Mouse (Mus musculus): ENCODE measurements around the gene Jakmip3. TPM values are rescaled to one million over a fixed set of nuclear protein-coding genes. Genes with fewer than 3 reads are reported as not detected.

The Jakmip3 gene
- total and polyA plus RNA-seq, 2 experiments from 2014 or later, result 7.6 to 12.4 TPM

DNA sequence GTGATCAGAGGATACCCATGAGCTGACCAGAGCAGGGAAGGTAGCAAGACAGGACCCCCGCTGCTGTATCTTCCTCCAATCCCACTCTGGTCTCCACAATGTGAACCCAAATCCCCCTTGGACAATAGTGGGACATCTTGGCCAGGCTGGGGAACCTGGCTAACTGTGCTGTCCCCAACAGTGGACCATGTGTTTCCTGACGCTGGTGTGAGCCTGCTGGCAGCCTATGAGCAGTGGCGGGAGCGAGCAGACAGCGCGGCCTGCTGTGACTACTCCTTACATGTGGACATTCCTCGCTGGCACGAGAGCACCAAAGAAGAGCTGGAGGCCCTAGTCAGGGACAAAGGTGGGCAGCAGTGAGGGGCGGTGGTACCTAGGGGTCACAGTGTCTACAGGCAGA is 151.2 kb downstream of the Jakmip3 start:
- WGBS, result 76% methylated on average over 9 of the region's 9 CpGs
- TF ChIP-seq CTCF (IDR thresholded peaks at IDR 0.05; ENCODE audit: low read depth), result no peak
- no peak for ATAC-seq
- H3K9ac ChIP-seq (replicated peaks; ENCODE audit: low read length), result no peak overlapping the region
- DNase-seq (ENCODE audit: low spot score), result no peak
- H3K27ac ChIP-seq, result no peak overlapping the region
- no peak overlapping the region for H3K4me2 ChIP-seq (ENCODE audit: low read depth, low read length)
- peaks cover 17% of the 10 kb centered on the region for H3K4me1 ChIP-seq (ENCODE audit: insufficient read depth, low read length)
- H3K27me3 ChIP-seq (ENCODE audit: insufficient read depth, low read length), result no peaks in the 10 kb centered on the region
- H3K4me3 ChIP-seq (ENCODE audit: low read length), result no peak overlapping the region
- H3K9me3 ChIP-seq (ENCODE audit: low read length), result no peaks in the 10 kb centered on the region
- peaks cover 13% of the 10 kb centered on the region; the same call in 1 of the 2 replicates for H3K36me3 ChIP-seq (ENCODE audit: insufficient read depth, low read length)

DNA sequence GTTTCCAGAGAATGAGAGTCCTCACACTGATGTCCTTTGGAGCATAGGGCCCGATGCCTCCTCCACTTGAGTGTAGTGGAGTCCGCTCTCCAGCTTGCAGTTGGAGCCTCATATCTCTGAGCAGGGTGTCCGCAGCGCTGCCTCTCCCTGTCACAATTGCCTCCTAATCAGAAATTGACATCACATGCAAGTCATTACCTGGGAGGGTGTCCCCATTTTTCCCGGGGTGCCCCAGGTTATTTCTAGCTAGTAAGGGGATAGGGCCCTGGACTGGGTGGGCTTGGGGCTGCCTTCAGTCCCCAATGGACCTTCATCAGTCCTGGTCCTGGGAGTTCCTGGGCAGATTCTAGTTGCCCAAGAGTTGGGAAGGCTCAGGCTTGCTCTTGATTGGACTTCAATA is 152.1 kb downstream of the Jakmip3 start:
- no peak overlapping the region for H3K4me2 ChIP-seq (ENCODE audit: low read depth, low read length)
- H3K9me3 ChIP-seq (ENCODE audit: low read length), result no peaks in the 10 kb centered on the region
- over 99% methylated on average over 5 of the region's 5 CpGs for WGBS
- TF ChIP-seq CTCF (IDR thresholded peaks at IDR 0.05; ENCODE audit: low read depth), result no peak
- H3K36me3 ChIP-seq (ENCODE audit: insufficient read depth, low read length), result peaks cover 13% of the 10 kb centered on the region; the same call in 1 of the 2 replicates
- DNase-seq (ENCODE audit: low spot score) (no peak), ATAC-seq (no peak)
- no peak overlapping the region for H3K4me3 ChIP-seq (ENCODE audit: low read length)
- H3K4me1 ChIP-seq (ENCODE audit: insufficient read depth, low read length), result peaks cover 7% of the 10 kb centered on the region
- H3K27me3 ChIP-seq (ENCODE audit: insufficient read depth, low read length), result no peaks in the 10 kb centered on the region
- H3K9ac ChIP-seq (replicated peaks; ENCODE audit: low read length), result no peak overlapping the region
- H3K27ac ChIP-seq, result no peak overlapping the region

DNA sequence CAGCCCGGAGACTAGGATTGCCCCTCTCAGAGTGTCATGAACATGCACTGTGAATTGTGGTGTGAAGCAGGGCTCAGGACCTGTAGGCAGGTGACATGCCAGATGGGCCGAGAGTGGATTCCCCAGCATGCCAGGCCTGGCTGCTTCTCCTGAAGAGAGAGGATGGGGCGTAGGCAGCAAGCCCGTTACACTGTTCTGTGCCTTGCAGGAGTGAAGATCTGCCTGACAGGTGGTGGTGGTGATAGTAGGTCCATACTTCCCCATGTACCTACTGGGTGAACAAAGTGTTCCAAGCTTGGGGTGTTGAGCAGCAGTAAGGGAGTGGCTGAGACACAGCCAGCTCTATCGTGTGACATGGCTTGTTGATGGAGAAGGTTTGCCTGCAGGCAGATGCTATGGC is 152.6 kb downstream of the Jakmip3 start:
- DNase-seq (ENCODE audit: low spot score), result no peak
- H3K4me2 ChIP-seq (ENCODE audit: low read depth, low read length), result no peak overlapping the region
- H3K36me3 ChIP-seq (ENCODE audit: insufficient read depth, low read length), result peaks cover 16% of the 10 kb centered on the region; the same call in 1 of the 2 replicates
- H3K9me3 ChIP-seq (ENCODE audit: low read length), result no peaks in the 10 kb centered on the region
- 72% methylated on average over 5 of the region's 5 CpGs for whole genome bisulfite sequencing
- no peaks in the 10 kb centered on the region for H3K27me3 ChIP-seq (ENCODE audit: insufficient read depth, low read length)
- H3K9ac ChIP-seq (replicated peaks; ENCODE audit: low read length), result no peak overlapping the region
- no peak overlapping the region for H3K27ac ChIP-seq
- ATAC-seq, result no peak
- peaks cover 2% of the 10 kb centered on the region; the same call in 1 of the 2 replicates for H3K4me1 ChIP-seq (ENCODE audit: insufficient read depth, low read length)
- no peak for TF ChIP-seq CTCF (IDR thresholded peaks at IDR 0.05; ENCODE audit: low read depth)
- H3K4me3 ChIP-seq (ENCODE audit: low read length), result no peak overlapping the region

DNA sequence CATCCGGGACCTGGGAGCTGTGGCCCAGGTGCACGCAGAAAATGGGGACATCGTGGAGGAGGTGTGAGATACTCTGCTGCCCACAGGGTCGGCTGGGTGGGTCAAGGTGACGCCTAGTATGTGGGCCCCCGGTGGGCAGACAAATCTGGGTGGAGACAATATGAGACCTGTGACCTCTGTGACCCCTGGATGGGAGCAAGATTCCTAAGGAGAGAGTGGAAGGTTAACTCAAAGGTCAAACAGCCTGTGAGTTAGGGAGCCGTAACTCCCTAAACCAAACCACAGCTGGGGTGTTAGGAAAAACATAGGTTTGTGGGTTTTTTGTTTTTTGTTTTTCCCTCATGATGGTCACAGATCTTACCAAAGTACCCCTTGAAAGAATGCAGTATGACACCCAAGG is 153.3 kb downstream of the Jakmip3 start:
- Histone ChIP-seq H3K4me3 (ENCODE audit: low read length) (no peak overlapping the region), H3K9me3 (ENCODE audit: low read length) (no peaks in the 10 kb centered on the region), H3K9ac (replicated peaks; ENCODE audit: low read length) (no peak overlapping the region), H3K27me3 (ENCODE audit: insufficient read depth, low read length) (no peaks in the 10 kb centered on the region), H3K27ac (no peak overlapping the region), H3K4me1 (ENCODE audit: insufficient read depth, low read length) (no peaks in the 10 kb centered on the region), H3K4me2 (ENCODE audit: low read depth, low read length) (no peak overlapping the region), H3K36me3 (ENCODE audit: insufficient read depth, low read length) (peaks cover 22% of the 10 kb centered on the region; the same call in 1 of the 2 replicates)
- 86% methylated on average over 7 of the region's 7 CpGs for WGBS
- ATAC-seq, result no peak
- no peak for TF ChIP-seq CTCF (IDR thresholded peaks at IDR 0.05; ENCODE audit: low read depth)
- DNase-seq (ENCODE audit: low spot score), result no peak

DNA sequence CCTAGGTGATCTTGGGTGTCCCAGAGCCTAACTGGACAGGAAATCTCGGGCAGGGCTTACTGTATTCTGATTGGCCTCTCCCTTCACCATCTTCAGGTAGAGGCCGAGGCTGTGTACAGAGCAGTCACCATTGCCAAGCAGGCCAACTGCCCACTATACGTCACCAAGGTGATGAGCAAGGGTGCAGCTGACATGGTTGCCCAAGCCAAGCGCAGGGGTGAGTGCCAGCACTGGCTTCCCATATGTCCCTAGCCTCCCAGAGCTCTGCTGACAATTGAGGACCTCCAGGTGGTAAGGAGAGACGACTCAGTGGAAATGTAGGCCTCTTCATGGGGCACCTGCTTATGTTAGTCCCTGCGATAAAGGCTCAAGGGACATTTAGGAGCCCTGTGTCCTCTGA is 154.2 kb downstream of the Jakmip3 start:
- Histone ChIP-seq H3K9me3 (ENCODE audit: low read length) (no peaks in the 10 kb centered on the region), H3K36me3 (ENCODE audit: insufficient read depth, low read length) (peaks cover 24% of the 10 kb centered on the region; the same call in 1 of the 2 replicates), H3K27me3 (ENCODE audit: insufficient read depth, low read length) (no peaks in the 10 kb centered on the region), H3K9ac (replicated peaks; ENCODE audit: low read length) (no peak overlapping the region), H3K4me2 (ENCODE audit: low read depth, low read length) (no peak overlapping the region), H3K4me3 (ENCODE audit: low read length) (no peak overlapping the region), H3K4me1 (ENCODE audit: insufficient read depth, low read length) (no peaks in the 10 kb centered on the region), H3K27ac (no peak overlapping the region)
- 60% methylated on average over 6 of the region's 6 CpGs for WGBS
- no peak for ATAC-seq
- no peak for TF ChIP-seq CTCF (IDR thresholded peaks at IDR 0.05; ENCODE audit: low read depth)
- DNase-seq (ENCODE audit: low spot score), result peak; percentile 12

DNA sequence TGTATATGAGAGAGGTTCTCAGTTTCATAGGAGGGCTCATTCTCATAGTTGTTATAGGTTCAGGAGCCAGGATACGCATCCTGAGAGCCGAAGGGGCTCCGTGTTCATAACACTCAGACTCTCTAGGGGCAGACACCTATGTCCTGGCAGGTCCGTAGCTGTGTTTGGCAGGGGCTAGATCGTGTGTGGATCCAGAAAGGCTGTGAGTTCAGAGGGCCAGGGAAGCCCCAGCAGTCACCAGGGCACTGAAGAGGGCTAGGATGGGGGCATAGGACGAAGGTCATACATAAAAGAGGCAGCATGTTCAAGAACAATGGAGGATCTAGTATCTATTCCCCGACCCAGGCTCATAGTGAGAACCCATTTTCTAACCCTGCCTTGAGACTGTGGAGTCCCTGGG is 154.8 kb downstream of the Jakmip3 start:
- no peaks in the 10 kb centered on the region for H3K9me3 ChIP-seq (ENCODE audit: low read length)
- no peaks in the 10 kb centered on the region for H3K4me1 ChIP-seq (ENCODE audit: insufficient read depth, low read length)
- no peak overlapping the region for H3K4me2 ChIP-seq (ENCODE audit: low read depth, low read length)
- H3K36me3 ChIP-seq (ENCODE audit: insufficient read depth, low read length), result peaks cover 24% of the 10 kb centered on the region; the same call in 1 of the 2 replicates
- no peaks in the 10 kb centered on the region for H3K27me3 ChIP-seq (ENCODE audit: insufficient read depth, low read length)
- no peak for TF ChIP-seq CTCF (IDR thresholded peaks at IDR 0.05; ENCODE audit: low read depth)
- H3K27ac ChIP-seq, result no peak overlapping the region
- H3K9ac ChIP-seq (replicated peaks; ENCODE audit: low read length), result no peak overlapping the region
- 78% methylated on average over 7 of the region's 7 CpGs for WGBS
- no peak overlapping the region for H3K4me3 ChIP-seq (ENCODE audit: low read length)
- DNase-seq (ENCODE audit: low spot score), result no peak
- ATAC-seq, result no peak

DNA sequence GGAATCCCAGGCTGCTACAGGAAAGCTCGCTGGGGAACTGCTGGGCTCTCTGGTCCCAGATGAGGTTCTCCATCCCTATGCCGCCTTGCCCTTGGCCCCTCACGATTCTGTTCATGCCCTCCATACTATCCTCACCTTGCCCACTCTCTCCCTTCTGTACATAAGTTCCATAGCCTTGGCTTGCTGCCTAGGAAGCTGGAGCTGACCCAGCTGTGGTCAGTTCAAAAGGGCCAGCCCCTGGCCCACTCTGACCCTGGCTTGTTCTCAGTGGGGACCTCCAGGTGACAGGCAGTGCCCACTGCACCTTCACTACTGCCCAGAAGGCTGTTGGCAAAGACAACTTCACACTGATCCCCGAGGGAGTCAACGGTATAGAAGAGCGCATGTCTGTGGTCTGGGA is 155.9 kb downstream of the Jakmip3 start:
- ATAC-seq (no peak), DNase-seq (ENCODE audit: low spot score) (no peak)
- TF ChIP-seq CTCF (IDR thresholded peaks at IDR 0.05; ENCODE audit: low read depth), result no peak
- Histone ChIP-seq H3K4me2 (ENCODE audit: low read depth, low read length) (no peak overlapping the region), H3K27ac (no peak overlapping the region), H3K36me3 (ENCODE audit: insufficient read depth, low read length) (peaks cover 24% of the 10 kb centered on the region; the same call in 1 of the 2 replicates), H3K9me3 (ENCODE audit: low read length) (no peaks in the 10 kb centered on the region), H3K9ac (replicated peaks; ENCODE audit: low read length) (no peak overlapping the region), H3K4me1 (ENCODE audit: insufficient read depth, low read length) (no peaks in the 10 kb centered on the region), H3K4me3 (ENCODE audit: low read length) (no peak overlapping the region), H3K27me3 (ENCODE audit: insufficient read depth, low read length) (no peaks in the 10 kb centered on the region)
- WGBS, result 88% methylated on average over 6 of the region's 6 CpGs
